ENCODE assay signal across 28 mouse cellular contexts in genomic region chr6:50835997-50836625, GRCm38 (mm10).
DNase-seq lines count a peak whose midpoint lies in the region; ATAC-seq and TF ChIP-seq lines count a peak whose summit lies in the region.
"Had no signal": no experiment of that assay in that cellular context is flagged by ENCODE, and none has a peak within 500 bp of the region (broad histone marks: within the 10 kb centered on the region; RNA-seq: fewer than 3 reads in every experiment).

No protein-coding gene starts in this region.

- H3K4me2 ChIP-seq in kidney, embryonic 16.5 days (replicated peaks; ENCODE audit: low read depth, low read length), result no peak overlapping the region
- H3K4me2 ChIP-seq: embryonic facial prominence, embryonic 12.5 days; heart, embryonic 11.5 days; hindbrain, embryonic 15.5 days; liver, embryonic 15.5 days; lung, embryonic 15.5 days; midbrain, embryonic 11.5 days had no signal

- no peaks in the 10 kb centered on the region for H3K36me3 ChIP-seq in kidney, embryonic 16.5 days (ENCODE audit: insufficient read depth, low read length)
- H3K36me3 ChIP-seq: embryonic facial prominence, embryonic 12.5 days; hindbrain, embryonic 15.5 days; liver, embryonic 15.5 days; lung, embryonic 15.5 days had no signal

- no peaks in the 10 kb centered on the region for H3K4me1 ChIP-seq in kidney, embryonic 16.5 days (ENCODE audit: insufficient read depth, low read length)
- H3K4me1 ChIP-seq: embryonic facial prominence, embryonic 12.5 days; hindbrain, embryonic 15.5 days; liver, embryonic 15.5 days; lung, embryonic 15.5 days had no signal

- POLR2A ChIA-PET in Patski (lab: Charles Lee), result interaction anchor here (0.7 kb wide), 1 partner anchor 224 kb away, joined by 4 read pairs; no protein-coding TSS in a partner anchor

- no peak overlapping the region for H3K9ac ChIP-seq in kidney, embryonic 16.5 days (replicated peaks; ENCODE audit: low read length)
- H3K9ac ChIP-seq: embryonic facial prominence, embryonic 12.5 days; forebrain, postnatal 0 days; hindbrain, embryonic 15.5 days; liver, embryonic 15.5 days; lung, embryonic 15.5 days had no signal

- H3K27ac ChIP-seq in kidney, embryonic 16.5 days (ENCODE audit: low read length), result no peak overlapping the region
- H3K27ac ChIP-seq: embryonic facial prominence, embryonic 12.5 days; hindbrain, embryonic 15.5 days; liver, embryonic 15.5 days; lung, embryonic 15.5 days had no signal

- H3K27me3 ChIP-seq in kidney, embryonic 16.5 days (ENCODE audit: insufficient read depth, low read length), result no peaks in the 10 kb centered on the region
- peaks cover 29% of the 10 kb centered on the region for H3K27me3 ChIP-seq in Patski
- H3K27me3 ChIP-seq: embryonic facial prominence, embryonic 12.5 days; hindbrain, embryonic 15.5 days; liver, embryonic 15.5 days; lung, embryonic 15.5 days had no signal

- H3K4me3 ChIP-seq in kidney, embryonic 16.5 days (ENCODE audit: low read length), result no peak overlapping the region
- H3K4me3 ChIP-seq: embryonic facial prominence, embryonic 12.5 days; hindbrain, embryonic 15.5 days; liver, embryonic 15.5 days; lung, embryonic 15.5 days had no signal

- 43% methylated on average over 6 of the region's 6 CpGs for WGBS in kidney, embryonic 16.5 days

- no peak for DNase-seq in kidney, adult 11 months
- DNase-seq in 416B (ENCODE audit: low read depth) (peak; percentile 19), Patski (ENCODE audit: low read depth, low spot score) (peak; percentile 22)
- no peak for DNase-seq in heart, adult 11 months
- DNase-seq: adrenal gland, postnatal 25 days; cerebellum, adult 18-20 months; cerebellum, postnatal 10 days; forebrain, postnatal 0 days; gastrocnemius, postnatal 10 days; heart, adult 18-20 months; heart, postnatal 4 days; kidney, adult 2 months; layer of hippocampus, postnatal 36 days; left cerebral cortex, postnatal 4 days; liver; right cerebral cortex, adult 18-20 months; spleen, adult 18-20 months; thymus, postnatal 25 days had no signal

- no peaks in the 10 kb centered on the region for H3K9me3 ChIP-seq in kidney, embryonic 16.5 days (ENCODE audit: low read length)
- H3K9me3 ChIP-seq: embryonic facial prominence, embryonic 12.5 days; hindbrain, embryonic 15.5 days; liver, embryonic 15.5 days; lung, embryonic 15.5 days had no signal

- no peak for TF ChIP-seq CTCF in Patski (IDR thresholded peaks at IDR 0.05)

- in situ Hi-C loops in Patski (cut with MboI; ENCODE audit: low pct_unique_long_range_greater_than_20kb), result no loop called here

- peak; percentile 6; the same call in 1 of the 2 replicates for ATAC-seq in kidney, embryonic 16.5 days (ENCODE audit: low FRiP score, low TSS enrichment)
- ATAC-seq in Patski, result no peak
- ATAC-seq in granulocyte monocyte progenitor cell, adult 5-6 weeks (replicated peaks; ENCODE audit: poor library complexity, severe bottlenecking), result peak; percentile 20; the same call in 1 of the 2 replicates
- ATAC-seq in inflammation-experienced regulatory T-cells, adult 6 months, result no peak
- ATAC-seq: forebrain, postnatal 0 days; midbrain, embryonic 16.5 days had no signal

- CTCF ChIA-PET in Patski (lab: Charles Lee), result interaction anchor here (1.2 kb wide), 1 partner anchor 94 kb away, joined by 3 read pairs; no protein-coding TSS in a partner anchor

Comparison
In these comparisons a context has a peak if more than half of its experiments do, and no peak if none do; other contexts are left out.
1. ATAC-seq: peak in kidney, embryonic 16.5 days (single experiment) and granulocyte monocyte progenitor cell, adult 5-6 weeks (single experiment); none in Patski (single experiment) and inflammation-experienced regulatory T-cells, adult 6 months (single experiment).
2. DNase-seq: peak in 416B (single experiment) and Patski (single experiment); none in kidney, adult 11 months (single experiment) and heart, adult 11 months (single experiment).